Mouse (Mus musculus) kidney, postnatal 25 days (tissue): ENCODE data around the gene Gabarapl2.

ENCODE experiments used
- DNase-seq, 2 experiments: peaks; one replicate each; pipeline ENCODE4 v3.0.0; 2021; ENCODE audit warnings: mixed read lengths in 2 of 2

Gene Gabarapl2

GRCm38 (mm10) chr8:111940171-111941100, at the start of gene Gabarapl2:
TSS of gene Gabarapl2 (plus strand) at chr8:111940703.
- DNase-seq: peak; percentile 99

- no peak for DNase-seq
Measured at GRCm38 (mm10) chr8:111890911-111891303, 49.6 kb upstream of the Gabarapl2 start.

GRCm38 (mm10) chr8:111891983-111892382, 48.5 kb upstream of the Gabarapl2 start:
- DNase-seq: no peak

- DNase-seq: no peak
Measured at GRCm38 (mm10) chr8:111892615-111893014, 47.9 kb upstream of the Gabarapl2 start.

GRCm38 (mm10) chr8:111894955-111895354, 45.5 kb upstream of the Gabarapl2 start:
- DNase-seq: no peak

- DNase-seq: no peak
Measured at GRCm38 (mm10) chr8:111898586-111898985, 41.9 kb upstream of the Gabarapl2 start.

GRCm38 (mm10) chr8:111902080-111902479, 38.4 kb upstream of the Gabarapl2 start:
- no peak for DNase-seq

- no peak for DNase-seq
Measured at GRCm38 (mm10) chr8:111905500-111906121, 34.9 kb upstream of the Gabarapl2 start.

- DNase-seq: no peak
Measured at GRCm38 (mm10) chr8:111909621-111910450, 30.7 kb upstream of the Gabarapl2 start, which contains the start of gene Chst5. TSS of gene Chst5 (minus strand) at chr8:111910447.

- DNase-seq: no peak
Measured at GRCm38 (mm10) chr8:111911572-111911971, 28.9 kb upstream of the Gabarapl2 start.

GRCm38 (mm10) chr8:111912860-111913432, 27.6 kb upstream of the Gabarapl2 start:
- DNase-seq: no peak

GRCm38 (mm10) chr8:111919663-111920062, 20.8 kb upstream of the Gabarapl2 start:
- DNase-seq: no peak

GRCm38 (mm10) chr8:111920971-111921370, 19.5 kb upstream of the Gabarapl2 start:
- DNase-seq: no peak

- peak; percentile 42 to 59 for DNase-seq
Measured at GRCm38 (mm10) chr8:111923383-111923804, 17.1 kb upstream of the Gabarapl2 start.

GRCm38 (mm10) chr8:111924976-111925375, 15.5 kb upstream of the Gabarapl2 start:
- no peak for DNase-seq

GRCm38 (mm10) chr8:111929648-111930344, 10.7 kb upstream of the Gabarapl2 start:
- DNase-seq: no peak

- no peak for DNase-seq
Measured at GRCm38 (mm10) chr8:111931721-111932120, 8.8 kb upstream of the Gabarapl2 start.

GRCm38 (mm10) chr8:111932580-111933336, 7.7 kb upstream of the Gabarapl2 start:
- peak; percentile 82 to 89 for DNase-seq

GRCm38 (mm10) chr8:111933348-111934076, 7.0 kb upstream of the Gabarapl2 start, which contains the start of gene Tmem231:
TSS of gene Tmem231 (minus strand) at chr8:111933881.
- DNase-seq: peak; percentile 92 to 96

- DNase-seq: no peak
Measured at GRCm38 (mm10) chr8:111934201-111934600, 6.3 kb upstream of the Gabarapl2 start.
